Mouse (Mus musculus): ENCODE measurements around the gene Slfn3.

GRCm38 (mm10) chr11:83230966-83231365, 39.8 kb downstream of the Slfn3 start:
- no peak for TF ChIP-seq CTCF (IDR thresholded peaks at IDR 0.05; ENCODE audit: borderline replicate concordance, insufficient read depth, low read length)
- TF ChIP-seq POLR2A (IDR thresholded peaks at IDR 0.05; ENCODE audit: low read depth, low read length) = no peak
